Mouse (Mus musculus) left cerebral cortex, adult 11 months (tissue): ENCODE results near the gene Col8a1.

Experiments used
- DNase-seq: peaks from one replicate; pipeline ENCODE4 v3.0.0; 2022; ENCODE audit warnings: low spot score

The Col8a1 gene

DNA sequence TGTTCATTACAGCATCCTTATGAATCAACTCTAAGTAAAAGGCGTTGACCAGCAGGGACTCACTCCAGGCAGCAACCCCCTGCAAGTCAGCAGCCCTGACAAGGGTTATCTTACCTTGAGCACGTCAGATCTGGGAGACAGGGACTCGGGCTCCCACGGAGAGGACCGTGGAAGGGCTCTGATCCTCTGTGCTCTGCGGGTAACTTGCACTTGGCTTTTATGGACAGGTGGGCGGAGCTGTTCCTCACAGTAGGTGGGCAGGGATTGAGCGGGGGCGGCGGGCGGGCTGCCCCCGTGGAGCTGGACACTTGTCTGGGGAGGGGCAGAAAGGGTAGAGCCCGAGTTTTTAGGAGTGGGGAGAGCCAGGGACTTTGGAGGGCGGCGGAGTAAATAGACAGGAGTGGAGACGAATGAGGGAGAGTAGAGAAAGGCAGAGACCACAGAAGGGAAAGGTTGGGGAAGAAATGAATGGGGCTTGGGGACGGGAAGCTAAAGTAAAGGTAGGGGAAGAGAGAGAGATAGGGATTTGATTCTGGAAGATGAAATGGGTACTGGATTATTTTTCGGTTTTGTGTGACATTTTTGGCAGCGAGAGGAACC lies at the start of gene Col8a1:
Gene Col8a1, minus strand, starts transcription at position 212 of the 600 bp plus-strand sequence.
- DNase-seq, result no peak

DNA sequence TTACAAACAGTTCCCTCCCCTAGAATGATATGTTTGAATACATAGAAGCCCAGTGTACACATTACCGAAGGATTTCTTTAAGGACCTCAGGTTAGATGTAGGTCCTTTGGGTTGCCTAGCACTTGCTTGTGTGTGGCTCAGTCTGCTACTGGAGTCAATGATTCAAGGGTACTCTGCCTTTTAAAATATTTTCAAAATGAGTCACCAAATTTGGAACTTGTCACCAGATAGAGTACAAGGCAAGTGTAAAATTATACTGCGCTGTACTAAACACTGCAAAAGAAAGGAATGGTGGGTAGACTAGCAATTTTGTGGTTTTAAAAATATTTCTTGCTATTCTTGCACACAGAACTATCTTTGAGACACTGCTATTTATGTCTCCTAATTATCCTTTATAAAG lies 47.3 kb upstream of the Col8a1 start:
- no peak for DNase-seq

DNA sequence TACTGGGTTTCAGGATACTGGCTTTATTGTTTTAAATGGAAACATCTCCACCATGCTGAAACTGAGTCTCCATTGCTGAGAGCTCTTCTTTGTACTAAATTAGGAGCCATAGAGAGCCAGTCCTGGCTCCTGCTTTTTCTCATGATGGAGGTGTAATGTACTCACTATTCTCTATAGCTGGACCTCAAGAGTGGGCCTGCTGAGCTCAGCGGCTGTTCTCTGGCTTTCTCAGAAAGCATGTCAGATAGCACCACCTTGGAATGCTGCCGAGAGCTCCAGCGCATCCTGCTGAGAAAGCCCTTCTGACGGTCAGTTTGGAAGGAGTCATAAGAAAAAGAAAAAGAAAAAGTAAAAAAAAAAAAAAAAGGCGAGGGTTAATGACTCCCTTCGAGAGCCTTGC lies 41.8 kb upstream of the Col8a1 start:
- DNase-seq, result no peak

DNA sequence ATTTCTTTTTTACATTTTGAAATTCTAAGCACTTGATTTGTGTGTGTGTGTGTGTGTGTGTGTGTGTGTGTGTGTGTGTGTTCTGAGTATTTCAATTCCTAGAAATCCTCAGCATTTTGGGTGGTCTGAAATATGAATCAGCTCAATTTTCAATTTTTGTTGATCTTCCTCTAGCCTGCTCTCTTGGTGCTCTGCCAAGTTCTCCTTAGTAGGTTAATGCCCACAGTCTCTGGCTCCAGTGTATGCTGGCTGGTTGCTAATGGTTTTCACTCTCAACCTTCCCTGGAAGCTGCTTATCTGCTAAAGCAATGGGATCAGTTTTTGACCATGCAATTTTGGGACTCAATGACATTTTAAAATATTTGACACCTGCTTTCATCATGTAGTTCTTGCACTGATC lies 24.5 kb upstream of the Col8a1 start:
- DNase-seq, result no peak

DNA sequence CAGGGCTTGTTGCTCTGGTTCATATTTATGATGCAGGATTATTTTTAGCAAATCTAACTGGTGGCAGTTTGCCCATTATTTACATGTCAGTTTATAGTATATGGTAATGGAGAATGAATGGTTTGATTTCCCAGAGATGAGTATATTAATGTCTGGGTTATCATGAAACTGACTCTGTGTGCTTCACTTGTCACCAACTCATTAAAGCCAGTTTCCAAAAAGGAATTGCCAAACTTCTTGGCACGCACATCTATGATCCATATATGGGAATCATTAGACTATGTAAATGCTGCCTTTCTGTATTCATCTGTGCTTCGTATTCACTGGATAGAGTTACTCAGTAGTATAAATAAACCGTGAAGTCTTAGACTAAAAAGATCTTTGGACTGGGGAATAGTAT lies 11.1 kb upstream of the Col8a1 start:
- no peak for DNase-seq

DNA sequence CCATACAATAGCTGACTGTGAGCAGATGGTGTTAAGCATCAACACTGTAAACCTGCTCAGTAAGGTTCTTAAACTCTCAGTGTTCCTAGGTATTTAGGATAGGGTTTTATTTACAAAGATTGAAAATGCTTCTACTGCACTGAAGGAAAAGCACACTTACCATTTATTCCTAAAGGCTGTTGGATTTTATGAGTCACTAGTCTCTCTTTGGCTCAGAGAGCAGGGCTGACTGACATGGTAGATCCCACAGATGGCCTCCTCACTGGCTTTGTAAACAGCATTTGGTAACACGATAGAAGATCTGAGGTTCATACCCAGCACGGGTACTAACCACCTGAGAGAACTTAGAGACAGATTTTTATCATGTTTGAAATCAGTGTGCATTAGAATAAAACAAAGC lies 5.3 kb upstream of the Col8a1 start:
- no peak for DNase-seq

DNA sequence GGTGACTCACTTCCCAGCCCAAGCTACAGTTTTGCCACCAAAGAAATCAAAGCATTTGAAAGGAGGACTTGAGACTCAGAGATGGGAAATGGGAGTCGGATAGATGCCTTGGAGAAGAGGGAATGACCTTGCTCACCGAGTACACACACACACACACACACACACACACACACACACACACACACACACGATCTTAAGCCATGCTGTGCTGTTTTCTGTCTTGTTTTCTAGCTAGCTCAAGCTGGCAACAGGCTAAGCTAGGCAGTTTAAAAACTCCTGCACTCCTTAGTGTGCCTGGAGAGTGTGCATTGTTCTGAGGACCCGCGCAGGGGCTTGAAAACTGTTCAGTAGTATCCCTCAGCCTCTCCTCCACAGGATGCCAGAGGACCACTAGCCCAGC lies 1.2 kb upstream of the Col8a1 start:
- no peak for DNase-seq

DNA sequence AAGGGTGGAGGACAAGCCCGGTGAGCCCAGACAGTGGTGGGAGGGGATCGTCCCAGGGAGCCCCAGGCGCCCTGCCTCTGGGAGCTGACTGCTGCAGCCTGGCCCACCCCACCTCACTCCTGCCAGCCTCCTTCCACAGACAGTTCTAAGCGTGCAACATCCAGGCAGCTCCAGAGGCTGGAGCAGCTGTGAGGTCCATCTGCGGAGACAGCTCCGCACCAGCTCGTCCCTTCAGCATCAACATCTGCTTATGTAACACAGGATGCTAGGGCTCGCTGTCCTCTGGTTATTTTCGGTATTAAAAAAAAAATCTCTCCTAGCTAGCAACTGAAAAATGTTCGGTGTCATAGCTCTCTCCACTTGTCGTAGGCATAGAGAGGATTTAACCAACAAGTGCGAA lies 704 bp upstream of the Col8a1 start:
- peak; percentile 28 for DNase-seq

DNA sequence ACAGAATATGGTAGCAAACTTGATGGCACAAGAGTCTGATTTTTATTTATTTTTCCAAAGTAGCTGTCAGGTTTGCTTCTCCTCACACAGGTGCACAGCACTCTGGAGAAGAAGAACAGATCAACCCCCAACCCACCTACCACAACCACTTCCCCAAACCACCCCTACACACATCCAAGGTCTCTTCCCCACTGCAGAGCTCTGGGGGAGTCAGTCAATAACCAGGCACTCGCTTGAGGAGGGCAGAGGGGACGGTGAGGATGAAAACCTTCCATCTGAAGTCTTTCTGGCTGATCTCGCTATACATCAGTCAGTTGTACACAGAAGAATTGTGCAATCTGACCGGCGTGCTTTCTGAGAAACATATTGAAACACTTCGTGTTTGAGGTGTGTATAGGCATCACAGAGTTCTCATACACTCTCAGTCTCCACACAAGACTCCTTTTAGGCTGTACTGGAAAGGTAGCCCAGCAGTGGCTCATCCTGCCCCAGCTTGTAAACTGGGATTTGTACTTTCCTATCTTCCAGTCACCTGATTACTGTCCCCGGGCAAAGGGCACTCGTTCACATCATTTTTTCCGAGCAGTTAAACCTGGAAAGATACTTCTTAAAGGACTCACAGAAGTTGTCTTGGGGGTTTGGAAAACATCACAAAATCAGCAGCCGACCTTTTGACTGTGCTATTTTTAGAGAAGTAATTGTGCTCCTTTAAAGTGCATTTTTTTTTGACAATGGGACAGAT lies 827 bp downstream of the Col8a1 start:
- no peak for DNase-seq

DNA sequence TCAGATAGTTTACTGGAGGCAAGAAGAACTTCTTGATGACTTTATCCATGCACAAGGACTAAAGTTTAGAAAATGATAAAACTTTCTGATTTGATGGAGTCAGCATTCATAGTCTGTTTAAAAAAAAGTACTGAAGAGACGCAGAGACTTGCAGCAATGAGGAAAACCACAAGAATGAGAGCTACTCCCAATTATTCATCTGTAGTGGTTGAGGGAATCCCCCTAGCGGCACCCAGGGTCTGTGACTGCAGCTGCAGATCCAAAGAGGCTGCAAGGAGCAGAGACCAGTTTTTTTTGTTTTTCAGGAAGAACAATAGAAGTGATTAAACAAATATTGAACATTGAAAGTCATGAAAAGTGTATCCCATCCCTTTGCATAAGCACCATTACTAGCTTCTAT lies 4.0 kb downstream of the Col8a1 start:
- DNase-seq, result no peak

DNA sequence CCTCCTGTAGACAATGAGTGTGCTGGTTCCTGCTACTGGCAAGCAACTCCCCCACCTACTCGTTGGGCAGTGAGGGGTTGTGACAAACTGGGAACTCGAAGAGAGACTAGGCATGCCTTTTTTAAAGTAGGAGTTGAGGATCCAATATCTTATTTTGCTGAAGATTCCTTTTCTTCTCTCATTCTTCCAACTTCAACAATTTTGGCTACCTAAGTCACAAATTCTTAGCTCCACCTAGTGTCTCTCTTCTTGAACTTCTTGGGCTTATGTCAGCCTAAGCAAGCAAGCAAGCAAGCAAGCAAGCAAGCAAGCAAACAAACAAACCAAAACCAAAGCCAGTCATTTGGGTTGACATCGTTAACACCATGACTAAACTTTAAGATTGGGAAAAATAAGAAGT lies 6.4 kb downstream of the Col8a1 start:
- no peak for DNase-seq

DNA sequence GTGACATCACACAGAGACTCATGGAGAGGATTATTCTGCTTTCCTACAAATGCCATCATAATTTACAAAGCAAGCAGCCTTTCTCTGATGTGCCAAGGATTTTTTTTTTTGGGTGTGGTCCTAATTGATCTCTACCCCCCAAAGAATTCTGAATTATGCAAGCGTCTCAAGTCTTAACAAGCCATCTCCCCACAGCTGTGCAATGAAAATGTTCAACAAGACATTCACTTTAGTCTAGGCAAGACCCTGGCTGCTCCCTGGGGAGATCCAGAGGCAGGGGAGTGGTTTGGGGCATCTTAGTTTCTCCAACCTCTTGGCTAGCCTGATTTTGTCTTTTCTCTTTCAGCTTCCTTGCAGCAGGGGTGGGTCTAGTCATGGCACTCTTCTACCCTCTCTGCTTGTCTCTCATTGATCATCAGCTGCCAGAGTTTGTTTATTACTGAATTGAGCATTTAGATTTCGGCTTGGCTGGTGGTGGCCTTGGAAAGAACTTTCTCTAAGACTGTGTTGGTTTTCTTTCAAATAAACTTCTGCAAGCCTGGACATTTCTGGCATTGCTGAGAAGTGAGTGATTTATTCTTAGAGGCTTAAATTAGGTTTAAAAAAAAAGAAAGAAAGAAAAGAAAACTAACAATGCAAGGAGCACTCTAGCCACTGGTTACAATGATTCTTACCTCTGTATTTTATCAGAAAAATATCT lies 7.0 kb downstream of the Col8a1 start:
- DNase-seq, result no peak

DNA sequence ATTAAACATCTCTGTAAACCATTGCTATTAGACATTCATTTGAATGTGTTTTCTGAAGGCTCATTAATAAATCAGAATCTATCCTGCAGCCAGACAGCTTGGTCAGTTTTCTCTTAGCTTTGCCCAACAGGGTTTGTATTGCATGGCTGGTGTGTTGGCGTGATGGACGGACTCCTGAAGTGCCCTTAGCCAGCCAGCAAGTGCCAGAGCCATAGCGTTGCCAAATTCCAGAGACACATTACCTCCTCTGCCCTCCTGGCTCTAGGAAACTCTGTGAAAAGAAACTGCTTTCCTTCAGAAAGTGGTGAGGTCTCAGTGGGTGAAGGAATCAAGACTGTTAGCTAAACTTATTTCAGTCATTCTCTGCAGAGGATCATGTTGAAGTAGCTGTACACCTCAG lies 14.4 kb downstream of the Col8a1 start:
- no peak for DNase-seq

DNA sequence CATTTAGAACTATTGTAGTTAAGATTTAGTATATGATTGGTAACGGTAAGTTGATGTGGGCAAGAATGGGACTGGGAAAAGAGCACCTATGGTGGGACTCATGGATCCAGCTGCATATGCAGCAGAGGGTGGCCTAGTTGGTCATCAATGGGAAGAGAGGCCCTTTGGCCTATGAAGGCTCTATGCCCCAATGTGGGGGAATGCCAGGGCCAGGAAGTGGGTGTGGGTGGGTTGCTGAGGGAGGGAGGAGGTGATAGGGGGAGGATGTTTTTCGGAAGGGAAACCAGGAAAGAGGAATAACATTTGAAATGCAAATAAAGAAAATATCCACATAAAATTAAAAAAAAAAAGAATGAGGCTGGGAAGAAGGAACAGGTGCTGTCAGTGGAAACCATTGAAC lies 19.6 kb downstream of the Col8a1 start:
- DNase-seq, result no peak

DNA sequence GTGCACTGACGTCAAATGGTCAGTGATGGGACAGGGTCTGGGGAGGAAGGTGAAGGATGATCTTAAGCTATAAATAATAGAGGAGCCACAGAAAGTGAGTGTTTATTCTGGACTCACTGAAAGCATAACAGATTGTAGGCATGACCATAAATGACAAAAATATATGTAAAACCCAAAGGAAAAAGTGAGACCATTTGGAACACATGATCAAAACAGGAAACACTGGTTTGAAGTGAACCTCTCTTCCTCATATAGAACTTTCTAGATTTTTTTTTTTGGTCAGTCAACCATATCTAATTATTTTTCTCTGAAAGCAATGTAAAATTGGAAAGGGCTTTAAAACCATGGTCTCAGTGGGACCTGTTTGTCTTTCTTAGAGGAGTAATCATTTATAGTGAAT lies 21.0 kb downstream of the Col8a1 start:
- no peak for DNase-seq

DNA sequence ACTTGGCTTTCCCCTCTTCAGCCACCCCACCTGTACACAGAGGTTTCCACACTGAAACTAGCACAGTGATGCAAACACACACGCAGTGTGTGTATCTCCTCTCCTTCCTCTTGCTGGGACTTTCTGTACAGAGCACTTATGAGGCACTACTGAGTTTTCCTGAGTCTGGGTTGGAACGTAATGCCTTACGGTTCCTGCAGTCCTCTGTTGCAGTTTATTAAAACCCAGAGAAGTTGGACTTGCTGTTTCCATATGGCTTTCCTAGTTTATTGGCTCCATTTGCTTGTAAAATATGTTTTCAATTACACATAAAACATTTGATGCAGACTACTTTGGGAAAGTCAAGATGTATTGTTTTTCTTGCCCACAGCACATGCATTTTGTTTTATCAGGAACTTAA lies 21.4 kb downstream of the Col8a1 start:
- no peak for DNase-seq

DNA sequence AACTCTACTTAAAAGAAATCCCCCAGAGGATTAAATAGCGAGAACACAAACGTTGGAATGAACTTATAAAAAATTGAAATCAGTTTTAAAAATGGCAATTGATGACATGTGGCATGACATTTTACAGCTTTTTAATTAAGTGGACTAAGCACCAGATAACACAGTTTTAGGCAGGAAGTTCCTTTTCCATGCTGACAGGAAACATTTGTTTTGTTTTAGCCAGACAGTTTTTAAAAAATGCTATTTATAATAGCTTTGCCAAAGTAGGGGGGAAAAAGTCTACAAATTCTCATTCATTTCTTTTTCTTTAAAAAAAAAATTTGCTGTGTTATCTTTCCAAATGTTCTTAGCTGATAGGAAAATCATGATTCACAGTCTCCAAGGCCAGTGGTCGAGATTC lies 29.6 kb downstream of the Col8a1 start:
- DNase-seq, result no peak

DNA sequence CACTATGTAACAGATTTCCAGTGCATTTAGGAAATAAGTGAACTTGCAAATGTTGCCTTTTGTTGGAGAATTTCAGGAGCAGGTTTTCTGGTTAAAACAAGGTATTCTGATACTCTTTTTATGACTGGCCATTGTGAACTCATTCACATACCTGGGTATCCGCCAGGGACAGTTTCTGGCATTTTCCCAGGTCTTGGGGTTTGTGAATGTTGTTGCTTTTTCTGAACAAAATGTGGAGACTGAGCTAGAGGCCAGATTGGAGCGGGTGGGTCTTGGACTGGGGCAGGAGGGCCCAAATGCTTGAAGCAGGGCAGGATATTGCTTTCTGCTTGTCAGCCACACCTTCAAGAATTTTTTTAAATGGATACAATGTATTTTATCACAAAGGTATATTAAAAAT lies 35.6 kb downstream of the Col8a1 start:
- DNase-seq, result no peak

DNA sequence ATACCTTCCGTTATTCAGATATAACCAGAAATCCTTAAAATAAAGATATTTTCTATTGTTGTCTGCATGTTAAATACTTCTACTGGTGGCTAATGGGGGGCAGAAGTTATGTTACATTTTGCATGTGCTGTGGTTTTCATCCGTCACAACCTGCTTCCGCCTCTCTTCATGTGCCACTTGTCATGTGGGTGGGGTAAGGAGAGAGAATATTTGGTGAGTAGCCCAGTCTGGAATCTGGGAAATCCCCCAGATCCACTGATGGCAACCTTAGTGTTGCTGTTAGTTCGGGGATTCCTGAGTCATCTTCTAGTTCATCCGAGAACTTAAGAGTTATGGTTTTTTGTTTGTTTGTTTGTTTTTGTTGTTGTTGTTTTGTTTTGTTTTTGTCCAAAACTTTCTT lies 55.8 kb downstream of the Col8a1 start:
- DNase-seq, result no peak

DNA sequence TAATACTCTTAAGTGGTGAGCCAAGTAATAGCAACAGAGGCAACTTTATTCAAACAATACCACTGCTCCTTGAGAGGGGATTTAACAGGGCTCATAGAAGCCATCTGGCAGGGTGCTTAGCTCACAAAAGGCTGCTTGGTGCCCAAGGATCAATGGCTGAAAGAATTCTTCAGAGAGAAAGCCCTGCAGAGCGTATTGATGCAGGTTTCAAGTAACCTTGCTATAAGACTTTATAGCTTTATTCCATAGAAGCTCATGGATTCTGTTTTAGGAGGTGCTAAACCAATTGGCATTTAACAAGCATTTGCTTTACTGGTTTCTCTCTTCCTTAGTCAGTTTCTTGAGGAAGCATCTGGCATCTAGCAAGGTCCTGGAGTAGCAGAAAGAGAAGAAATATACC lies 59.8 kb downstream of the Col8a1 start:
- DNase-seq, result no peak

DNA sequence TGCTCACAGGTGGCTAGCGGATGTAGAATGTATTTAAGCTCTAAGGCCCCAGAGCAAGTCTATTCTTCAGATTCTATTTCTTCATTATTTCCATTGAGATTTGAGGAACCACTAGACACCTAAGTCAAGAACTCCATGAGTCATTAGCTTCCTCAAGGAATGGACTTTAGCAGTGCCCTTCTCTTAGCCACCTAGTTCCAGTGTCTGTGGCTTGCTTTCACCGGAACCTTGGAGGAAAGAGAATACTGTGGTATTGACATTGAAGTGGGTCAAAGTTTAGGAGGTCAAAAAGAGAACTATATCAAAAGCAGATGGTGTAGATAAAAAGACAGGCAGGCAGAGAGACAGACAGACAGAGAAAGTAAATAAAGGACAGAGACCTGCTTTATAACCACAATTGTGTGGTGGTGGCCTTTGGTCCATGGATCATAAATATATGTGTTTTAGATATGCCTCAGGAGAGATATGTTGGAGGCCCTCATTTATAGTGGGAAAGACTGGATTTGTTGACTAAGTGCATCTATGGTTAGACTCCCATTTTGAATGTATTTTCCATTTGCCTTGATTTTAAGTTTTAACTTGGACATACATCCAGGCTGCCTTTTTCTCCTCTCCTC lies 60.5 kb downstream of the Col8a1 start:
- no peak for DNase-seq

DNA sequence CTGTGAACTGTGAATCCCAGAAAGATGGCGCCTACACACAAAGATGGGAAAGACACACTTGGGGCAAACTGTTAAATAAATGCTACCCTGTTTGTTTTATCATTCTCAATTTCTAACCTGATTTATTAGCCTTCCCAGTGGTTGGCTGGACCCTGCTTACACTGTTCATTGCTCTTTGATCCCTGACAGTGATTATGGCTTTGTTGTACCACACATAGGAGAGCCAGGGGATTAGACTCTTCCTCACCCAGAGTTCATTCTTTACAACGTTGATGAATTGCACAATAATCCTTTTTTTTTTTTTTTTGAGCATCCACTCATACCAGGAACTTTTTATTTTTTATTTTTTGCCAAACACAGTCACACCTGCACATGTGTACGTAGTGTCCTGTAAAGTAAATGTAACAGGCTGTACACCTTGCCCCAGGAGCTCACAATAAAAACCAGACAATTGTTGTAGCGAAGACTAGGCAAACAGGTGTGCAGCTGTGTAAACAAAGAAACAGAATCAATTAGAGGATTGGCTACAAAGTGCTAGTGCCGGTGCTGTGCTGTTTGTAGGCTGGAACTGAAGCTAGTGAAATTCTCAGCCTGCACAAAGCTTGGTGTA lies 68.6 kb downstream of the Col8a1 start:
- no peak for DNase-seq

DNA sequence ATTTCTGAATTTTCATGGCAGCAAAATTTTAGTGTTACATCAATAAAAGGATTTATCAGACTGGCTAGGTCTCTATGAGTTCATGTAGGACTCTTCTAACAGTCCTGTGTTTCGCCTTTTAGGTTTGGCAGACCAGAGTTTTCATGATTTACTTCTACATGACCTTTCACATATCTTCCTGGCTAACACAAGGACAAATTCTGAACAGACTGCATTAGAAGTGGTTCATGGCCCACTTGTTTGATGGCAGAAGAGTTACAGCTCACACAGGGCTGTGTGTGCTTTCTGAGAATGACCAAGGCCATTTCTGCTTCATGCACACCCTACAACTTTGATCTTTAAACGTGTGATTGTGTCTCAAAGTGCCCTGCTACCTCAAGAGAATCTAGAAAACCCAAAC lies 82.3 kb downstream of the Col8a1 start:
- no peak for DNase-seq
